Mouse (Mus musculus): Measurements from ENCODE around the gene Ptgdr2. TPM values are rescaled to one million over a fixed set of nuclear protein-coding genes. Genes with fewer than 3 reads are reported as not detected.

Gene Ptgdr2
- polyA plus RNA-seq (2017; shearing (Covaris generic)), result not detected

GRCm38 (mm10) chr19:10937110-10937563, at the start of gene Ptgdr2:
Ptgdr2 (plus strand) TSS chr19:10937160.

DNA sequence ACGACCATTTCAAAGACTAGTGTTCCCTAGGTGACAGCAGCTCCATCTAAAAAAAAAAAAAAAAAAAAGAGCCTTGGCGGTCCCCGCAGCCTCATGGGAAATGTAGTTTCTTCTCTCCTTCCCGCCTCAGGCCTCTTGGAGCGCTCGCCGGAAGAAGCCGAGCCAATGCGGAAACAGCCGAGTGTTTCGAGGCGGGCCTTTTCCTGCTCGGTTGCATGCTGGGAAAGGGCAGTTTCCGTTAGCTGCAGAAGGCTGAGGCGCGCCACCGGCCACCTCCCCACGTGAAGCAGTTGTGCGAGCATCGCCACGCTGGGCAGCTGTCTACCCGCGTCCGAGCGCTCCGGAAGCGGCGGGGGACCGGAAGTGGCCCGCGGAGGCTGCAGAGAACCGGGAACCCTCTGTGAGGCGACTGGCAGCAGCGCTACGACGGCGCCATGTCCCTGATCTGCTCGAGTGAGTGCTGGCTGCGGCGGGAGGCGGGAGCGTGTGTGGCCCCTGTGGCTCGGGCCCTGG, 41.9 kb upstream of the Ptgdr2 start, which contains the start of gene Prpf19:
Gene Prpf19, plus strand, starts transcription at position 216 of the 513 bp plus-strand sequence.

DNA sequence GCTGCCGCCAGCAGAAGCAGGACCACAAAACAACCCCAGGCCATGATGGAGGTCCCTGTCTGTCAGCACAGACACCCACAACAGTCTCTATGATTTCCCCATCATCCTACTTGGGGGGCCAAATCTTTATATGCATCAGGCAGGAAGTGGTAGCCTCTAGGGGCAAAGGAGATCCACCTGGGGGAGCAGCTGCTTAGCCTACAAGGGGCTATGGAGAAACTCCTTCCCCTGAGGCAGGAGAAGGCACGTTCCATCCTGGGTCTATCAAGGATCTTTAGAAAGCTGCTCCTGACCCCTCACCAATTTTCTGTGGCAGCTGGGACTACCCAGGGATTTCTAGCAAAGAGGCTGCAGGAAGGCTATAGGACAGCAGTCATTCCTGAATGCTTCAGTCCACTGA, 16.4 kb upstream of the Ptgdr2 start, which contains the start of gene Zp1:
Gene Zp1, minus strand, starts transcription at position 101 of the 400 bp plus-strand sequence.

GRCm38 (mm10) chr19:10949112-10949511, 12.2 kb downstream of the Ptgdr2 start, which contains the start of gene Ccdc86:
Ccdc86 (minus strand) TSS chr19:10949266.

DNA sequence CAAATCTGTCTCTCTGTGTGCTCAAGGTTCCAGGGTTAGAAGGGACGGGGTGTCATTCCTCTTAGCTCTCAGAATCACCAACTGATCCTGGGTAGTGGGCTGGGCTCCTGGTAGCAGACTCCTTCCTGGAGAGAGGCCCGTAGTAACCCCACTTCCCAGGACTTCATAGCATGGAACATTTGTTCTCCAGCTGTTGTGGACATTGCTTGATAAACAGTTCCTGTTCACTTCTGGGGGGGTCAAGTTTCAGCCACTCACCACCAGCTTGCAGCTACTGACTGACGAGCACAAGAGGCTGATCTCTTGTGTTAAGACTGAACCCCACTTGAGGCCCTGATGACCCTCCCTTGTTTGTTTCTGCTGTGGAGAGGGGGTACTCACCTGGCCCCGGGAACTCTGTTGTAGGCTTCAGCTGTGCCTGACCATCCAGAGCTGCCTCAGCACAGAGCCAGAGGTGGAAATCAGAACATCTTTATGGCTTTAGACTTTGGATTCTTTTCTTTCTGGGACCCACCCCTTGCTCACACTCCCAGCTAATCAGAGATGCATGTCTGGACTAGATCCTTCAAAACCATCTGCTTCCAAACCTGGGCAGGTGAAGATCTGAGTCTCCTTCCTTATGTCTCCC, 37.4 kb downstream of the Ptgdr2 start, which contains the start of gene Ms4a10:
Gene Ms4a10, minus strand, starts transcription at position 433 of the 628 bp plus-strand sequence.

Other genes starting within 250 kb of the Ptgdr2 start
- gene Vps37c, start 248.4 kb upstream of the Ptgdr2 start, polyA plus RNA-seq (2017; shearing (Covaris generic)), result 10 to 100 TPM; 21.6 to 26.0 TPM
- gene Cd5, start 198.2 kb upstream of the Ptgdr2 start, polyA plus RNA-seq (2017; shearing (Covaris generic)), result 100 to 1,000 TPM; 557 to 575 TPM
- 100 to 1,000 TPM; 611 to 643 TPM for gene Cd6, start 107.1 kb upstream of the Ptgdr2 start, polyA plus RNA-seq (2017; shearing (Covaris generic))
- gene Slc15a3, start 97.4 kb upstream of the Ptgdr2 start, polyA plus RNA-seq (2017; shearing (Covaris generic)), result 1 to 10 TPM; 1.8 to 2.7 TPM
- gene Tmem132a, start 67.2 kb upstream of the Ptgdr2 start, polyA plus RNA-seq (2017; shearing (Covaris generic)), result under 1 TPM; 0.72 to 0.87 TPM
- gene Tmem109, start 55.2 kb upstream of the Ptgdr2 start, polyA plus RNA-seq (2017; shearing (Covaris generic)), result 10 to 100 TPM; 55.1 to 72.9 TPM
- gene Prpf19, start 41.9 kb upstream of the Ptgdr2 start, polyA plus RNA-seq (2017; shearing (Covaris generic)), result 10 to 100 TPM; 82.9 to 98.0 TPM
- 1 to 10 TPM in 1 of 2 experiments, not detected in 1; 2.3 TPM for gene Zp1, start 16.5 kb upstream of the Ptgdr2 start, polyA plus RNA-seq (2017; shearing (Covaris generic))
- 10 to 100 TPM; 15.5 to 19.1 TPM for gene Ccdc86, start 12.1 kb downstream of the Ptgdr2 start, polyA plus RNA-seq (2017; shearing (Covaris generic))
- gene Ms4a10, start 37.5 kb downstream of the Ptgdr2 start, polyA plus RNA-seq (2017; shearing (Covaris generic)), result not detected
- gene Ms4a15, start 56.1 kb downstream of the Ptgdr2 start, polyA plus RNA-seq (2017; shearing (Covaris generic)), result 1 to 10 TPM in 1 of 2 experiments, under 1 TPM in 1; 0.12 to 1.7 TPM
- gene Ms4a18, start 80.9 kb downstream of the Ptgdr2 start, polyA plus RNA-seq (2017; shearing (Covaris generic)), result under 1 TPM in 1 of 2 experiments, not detected in 1; 0.45 TPM
- 1 to 10 TPM in 1 of 2 experiments, under 1 TPM in 1; 0.18 to 2.2 TPM for gene Ms4a8a, start 143.9 kb downstream of the Ptgdr2 start, polyA plus RNA-seq (2017; shearing (Covaris generic))
- gene 1700017D01Rik, start 193.7 kb downstream of the Ptgdr2 start, polyA plus RNA-seq (2017; shearing (Covaris generic)), result not detected
- gene 1700025F22Rik, start 228.2 kb downstream of the Ptgdr2 start, polyA plus RNA-seq (2017; shearing (Covaris generic)), result not detected

Measured in inflammation-experienced regulatory T-cells (primary cell).